ENCODE assay signal across 10 mouse cellular contexts in the genomic region with DNA sequence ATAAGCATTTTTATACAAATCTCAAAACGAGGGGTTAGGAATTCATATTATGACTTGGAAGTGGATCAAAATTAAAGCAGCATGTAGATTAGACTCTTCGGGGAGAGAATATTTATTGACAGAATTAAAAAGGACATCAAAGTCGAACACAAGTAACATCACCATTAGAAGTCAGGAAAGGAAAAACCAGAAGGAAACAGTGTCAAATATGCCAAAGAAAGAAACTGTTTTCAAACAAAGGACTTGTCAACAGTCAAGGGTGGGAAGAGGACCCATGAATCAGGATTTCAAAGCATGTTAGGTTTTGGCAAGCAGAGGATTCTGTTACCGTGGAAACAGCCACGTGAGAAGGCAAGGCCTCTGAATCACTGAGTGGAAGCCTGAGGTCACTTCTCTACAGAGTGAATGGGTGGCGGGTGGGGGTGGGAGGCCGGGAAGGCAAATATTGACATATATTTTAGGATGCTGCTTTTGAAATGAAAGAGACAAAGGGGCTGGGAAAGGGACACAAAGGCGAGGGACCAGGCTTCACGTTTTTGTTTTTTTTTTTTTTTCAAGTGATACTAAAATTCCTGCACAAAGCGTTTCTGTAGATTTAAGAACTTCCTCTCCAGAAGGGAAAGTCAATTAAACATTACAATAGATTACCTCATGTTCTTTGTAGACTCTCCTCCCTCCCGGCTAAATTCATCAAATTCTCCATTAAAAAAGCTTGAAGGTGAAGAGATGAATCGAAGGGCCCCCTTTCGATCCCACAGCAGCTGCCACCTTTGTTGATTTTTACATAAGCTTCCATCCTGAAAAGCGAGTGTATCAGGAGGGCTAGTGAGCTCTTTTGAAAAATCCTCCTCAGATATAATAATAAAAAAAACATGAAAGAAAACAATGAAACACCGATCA. TPM values are rescaled to one million over a fixed set of nuclear protein-coding genes. Genes with fewer than 3 reads are reported as not detected.
DNase-seq lines count a peak whose midpoint lies in the region; ATAC-seq lines count a peak whose summit lies in the region.
"Had no signal": no experiment of that assay in that cellular context is flagged by ENCODE, and none has a peak within 500 bp of the region (broad histone marks: within the 10 kb centered on the region; RNA-seq: fewer than 3 reads in every experiment).

No protein-coding gene starts in this region.

- no peak overlapping the region for H3K27ac ChIP-seq in embryonic facial prominence, embryonic 14.5 days (replicated peaks; ENCODE audit: low read depth, low read length)
- no peak overlapping the region for H3K27ac ChIP-seq in heart, embryonic 12.5 days (ENCODE audit: poor library complexity, severe bottlenecking)

- 0 out of 2 replicates have a peak, but pooled peaks cover 2% of the 10 kb centered on the region for H3K4me1 ChIP-seq in embryonic facial prominence, embryonic 14.5 days (ENCODE audit: control insufficient read depth, insufficient read depth, low read length)
- no peaks in the 10 kb centered on the region for H3K4me1 ChIP-seq in heart, embryonic 12.5 days (replicated peaks)

- no peaks in the 10 kb centered on the region for H3K36me3 ChIP-seq in embryonic facial prominence, embryonic 14.5 days (ENCODE audit: control insufficient read depth, insufficient read depth, low read length)
- no peaks in the 10 kb centered on the region for H3K36me3 ChIP-seq in heart, embryonic 12.5 days

- no peak overlapping the region for H3K4me2 ChIP-seq in embryonic facial prominence, embryonic 14.5 days (ENCODE audit: low read depth, low read length)
- no peak overlapping the region for H3K4me2 ChIP-seq in heart, embryonic 12.5 days

- H3K9ac ChIP-seq in embryonic facial prominence, embryonic 14.5 days (ENCODE audit: low read depth, low read length) = no peak overlapping the region
- H3K9ac ChIP-seq in heart, embryonic 12.5 days = no peak overlapping the region

- WGBS in embryonic facial prominence, embryonic 14.5 days = 55% methylated on average over 15 of the region's 15 CpGs
- WGBS in heart, embryonic 12.5 days = 57% methylated on average over 15 of the region's 15 CpGs

- peak; percentile 26 for DNase-seq in lung, postnatal 10 days
- no peak for DNase-seq in lung, postnatal 25 days (ENCODE audit: low spot score)
- peak; percentile 33 for DNase-seq in embryonic facial prominence, embryonic 14.5 days (ENCODE audit: low spot score)
- DNase-seq in layer of hippocampus, adult 11-12 months (ENCODE audit: low spot score) = peak; percentile 39
- DNase-seq in neural tube, embryonic 10.5 days (ENCODE audit: extremely low spot score, low spot score) = peak; percentile 50
- no peak for DNase-seq in thymus, postnatal 4 days
- DNase-seq in adipocyte (ENCODE audit: low spot score) = no peak

- no peaks in the 10 kb centered on the region for H3K27me3 ChIP-seq in embryonic facial prominence, embryonic 14.5 days (replicated peaks; ENCODE audit: control insufficient read depth, insufficient read depth, low read length)
- no peaks in the 10 kb centered on the region for H3K27me3 ChIP-seq in heart, embryonic 12.5 days (replicated peaks)

- H3K9me3 ChIP-seq in embryonic facial prominence, embryonic 14.5 days (ENCODE audit: control insufficient read depth, low read length) = no peaks in the 10 kb centered on the region
- no peaks in the 10 kb centered on the region for H3K9me3 ChIP-seq in heart, embryonic 12.5 days (replicated peaks)

- ATAC-seq in embryonic facial prominence, embryonic 14.5 days (ENCODE audit: low read depth) = no peak; the same call in 1 of the 2 replicates
- ATAC-seq in heart, embryonic 12.5 days (ENCODE audit: insufficient number of reproducible peaks, low FRiP score) = no peak

- H3K4me3 ChIP-seq in embryonic facial prominence, embryonic 14.5 days (ENCODE audit: low read depth, low read length) = no peak overlapping the region
- H3K4me3 ChIP-seq in heart, embryonic 12.5 days = no peak overlapping the region

RNA-seq across cellular contexts. Expression of a gene that starts 18.3 kb away (rescaled TPM):
- not detected in 2 replicates for polyA plus RNA-seq in embryonic facial prominence, embryonic 14.5 days (2014; fragmentation: Nextera tagmentation; extraction: Ambion mirVana)
- polyA plus RNA-seq in heart, embryonic 12.5 days (2016; fragmentation: Nextera tagmentation; extraction: Ambion mirVana) = not detected in 2 replicates
- polyA plus RNA-seq: gonadal fat pad, adult 2 months; liver, embryonic 16.5 days had no signal

Comparison
In these comparisons a context has a peak if more than half of its experiments do, and no peak if none do; other contexts are left out.
1. DNase-seq: peak in lung, postnatal 10 days (single experiment), embryonic facial prominence, embryonic 14.5 days (single experiment), layer of hippocampus, adult 11-12 months (single experiment) and neural tube, embryonic 10.5 days (single experiment); none in lung, postnatal 25 days (single experiment), thymus, postnatal 4 days (single experiment) and adipocyte (single experiment).